Mouse (Mus musculus): ENCODE data around the gene Zfp706. TPM values are rescaled to one million over a fixed set of nuclear protein-coding genes. Genes with fewer than 3 reads are reported as not detected.

Zfp706 gene
- polyA plus RNA-seq, 1 experiment from 2014 or later = 379 TPM

DNA sequence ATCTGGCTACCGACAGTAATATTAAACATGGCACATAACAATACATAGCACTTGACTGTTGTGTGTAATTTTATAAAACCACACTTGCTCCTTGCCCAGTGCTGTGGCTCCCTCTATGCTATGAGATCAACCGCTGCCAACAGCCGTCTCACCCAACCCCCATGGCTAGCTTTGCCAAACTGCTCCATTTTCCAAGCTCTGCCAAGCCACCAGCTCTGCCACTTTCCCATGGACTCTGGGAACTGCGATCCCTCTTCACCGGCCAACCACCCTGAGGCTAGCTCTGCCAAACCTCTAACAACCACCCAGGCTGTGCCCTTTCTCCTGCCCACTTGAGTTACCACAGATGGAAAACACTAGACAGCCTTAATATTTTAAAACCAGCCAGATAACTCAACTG lies 33.6 kb upstream of the Zfp706 start:
- H3K9me3 ChIP-seq (ENCODE audit: control insufficient read depth, low read length) = no peaks in the 10 kb centered on the region
- DNase-seq (ENCODE audit: low spot score) (peak; percentile 59), ATAC-seq (ENCODE audit: low read depth) (peak; percentile 37; the same call in 1 of the 2 replicates)
- peaks cover 6% of the 10 kb centered on the region; the same call in 1 of the 2 replicates for H3K4me1 ChIP-seq (ENCODE audit: control insufficient read depth, insufficient read depth, low read length)
- H3K9ac ChIP-seq (ENCODE audit: low read depth, low read length) = no peak overlapping the region
- H3K27ac ChIP-seq (replicated peaks; ENCODE audit: low read depth, low read length) = no peak overlapping the region
- H3K4me2 ChIP-seq (ENCODE audit: low read depth, low read length) = no peak overlapping the region
- 80% methylated on average over 5 of the region's 5 CpGs for WGBS
- no peak overlapping the region for H3K4me3 ChIP-seq (ENCODE audit: low read depth, low read length)
- H3K36me3 ChIP-seq (ENCODE audit: control insufficient read depth, insufficient read depth, low read length) = no peaks in the 10 kb centered on the region
- H3K27me3 ChIP-seq (replicated peaks; ENCODE audit: control insufficient read depth, insufficient read depth, low read length) = no peaks in the 10 kb centered on the region

DNA sequence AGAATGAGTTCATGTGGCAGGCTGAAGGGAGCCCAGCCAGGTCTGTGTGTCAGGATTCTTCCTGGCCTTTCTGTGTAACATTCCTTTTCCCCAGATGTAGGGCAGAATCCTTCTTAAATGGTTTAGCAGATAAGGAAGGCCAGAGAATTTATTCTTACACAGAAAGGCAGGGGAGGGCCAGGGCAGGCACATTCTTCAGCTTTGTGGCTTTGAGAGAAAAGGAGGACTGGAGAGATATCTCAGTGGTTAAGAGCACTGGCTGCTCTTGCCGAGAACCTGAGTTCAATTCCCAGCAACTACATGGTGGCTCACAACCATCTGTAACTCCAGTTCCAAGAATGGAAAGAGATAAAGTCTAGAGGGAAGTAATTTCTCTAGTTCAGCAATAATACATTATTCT lies 31.1 kb upstream of the Zfp706 start:
- Histone ChIP-seq H3K27me3 (replicated peaks; ENCODE audit: control insufficient read depth, insufficient read depth, low read length) (no peaks in the 10 kb centered on the region), H3K4me2 (ENCODE audit: low read depth, low read length) (no peak overlapping the region), H3K36me3 (ENCODE audit: control insufficient read depth, insufficient read depth, low read length) (no peaks in the 10 kb centered on the region), H3K9ac (ENCODE audit: low read depth, low read length) (no peak overlapping the region), H3K27ac (replicated peaks; ENCODE audit: low read depth, low read length) (no peak overlapping the region), H3K9me3 (ENCODE audit: control insufficient read depth, low read length) (no peaks in the 10 kb centered on the region), H3K4me3 (ENCODE audit: low read depth, low read length) (no peak overlapping the region), H3K4me1 (ENCODE audit: control insufficient read depth, insufficient read depth, low read length) (peaks cover 6% of the 10 kb centered on the region; the same call in 1 of the 2 replicates)
- 75% methylated on average over 1 of the region's 1 CpGs for WGBS
- no peak for ATAC-seq (ENCODE audit: low read depth)
- no peak for DNase-seq (ENCODE audit: low spot score)

DNA sequence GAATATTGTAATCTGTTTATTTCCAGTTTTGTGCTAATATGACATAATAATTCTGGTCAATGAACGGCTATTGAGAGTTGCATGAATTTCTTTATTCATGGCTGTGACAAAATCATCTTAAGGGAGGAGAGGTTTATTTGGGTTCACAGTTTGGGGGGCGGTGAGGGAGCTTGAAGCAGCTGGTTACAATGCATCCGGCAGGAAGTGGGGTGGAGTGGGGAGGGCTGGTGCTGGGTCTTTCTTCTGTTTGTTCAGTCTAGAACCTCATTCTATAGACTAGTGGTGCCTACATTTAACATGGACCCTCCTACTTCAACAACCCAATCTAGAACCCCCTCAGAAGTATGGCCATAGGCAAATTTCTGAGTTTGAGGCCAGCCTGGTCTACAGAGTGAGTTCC lies 30.1 kb upstream of the Zfp706 start:
- WGBS = 78% methylated on average over 3 of the region's 3 CpGs
- Histone ChIP-seq H3K9me3 (ENCODE audit: control insufficient read depth, low read length) (no peaks in the 10 kb centered on the region), H3K36me3 (ENCODE audit: control insufficient read depth, insufficient read depth, low read length) (no peaks in the 10 kb centered on the region), H3K4me3 (ENCODE audit: low read depth, low read length) (no peak overlapping the region), H3K27ac (replicated peaks; ENCODE audit: low read depth, low read length) (no peak overlapping the region), H3K4me1 (ENCODE audit: control insufficient read depth, insufficient read depth, low read length) (peaks cover 6% of the 10 kb centered on the region; the same call in 1 of the 2 replicates), H3K4me2 (ENCODE audit: low read depth, low read length) (no peak overlapping the region), H3K9ac (ENCODE audit: low read depth, low read length) (no peak overlapping the region), H3K27me3 (replicated peaks; ENCODE audit: control insufficient read depth, insufficient read depth, low read length) (no peaks in the 10 kb centered on the region)
- no peak for ATAC-seq (ENCODE audit: low read depth)
- DNase-seq (ENCODE audit: low spot score) = no peak

- H3K27ac ChIP-seq (replicated peaks; ENCODE audit: low read depth, low read length) = no peak overlapping the region
- DNase-seq (ENCODE audit: low spot score) = peak; percentile 43
- H3K4me1 ChIP-seq (ENCODE audit: control insufficient read depth, insufficient read depth, low read length) = peaks cover 6% of the 10 kb centered on the region
- no peaks in the 10 kb centered on the region for H3K27me3 ChIP-seq (replicated peaks; ENCODE audit: control insufficient read depth, insufficient read depth, low read length)
- WGBS = 35% methylated on average over 7 of the region's 7 CpGs
- no peaks in the 10 kb centered on the region for H3K36me3 ChIP-seq (ENCODE audit: control insufficient read depth, insufficient read depth, low read length)
- ATAC-seq (ENCODE audit: low read depth) = no peak
- H3K4me3 ChIP-seq (ENCODE audit: low read depth, low read length) = no peak overlapping the region
- H3K9me3 ChIP-seq (ENCODE audit: control insufficient read depth, low read length) = no peaks in the 10 kb centered on the region
- H3K9ac ChIP-seq (ENCODE audit: low read depth, low read length) = no peak overlapping the region
- H3K4me2 ChIP-seq (ENCODE audit: low read depth, low read length) = no peak overlapping the region
Observed at GRCm38 (mm10) chr15:37036481-37037156, 29.0 kb upstream of the Zfp706 start.

GRCm38 (mm10) chr15:37034155-37034554 lies 26.6 kb upstream of the Zfp706 start:
- ATAC-seq (ENCODE audit: low read depth) (no peak), DNase-seq (ENCODE audit: low spot score) (no peak)
- no peak overlapping the region for H3K4me3 ChIP-seq (ENCODE audit: low read depth, low read length)
- H3K27ac ChIP-seq (replicated peaks; ENCODE audit: low read depth, low read length) = no peak overlapping the region
- H3K9me3 ChIP-seq (ENCODE audit: control insufficient read depth, low read length) = no peaks in the 10 kb centered on the region
- whole genome bisulfite sequencing = 78% methylated on average over 2 of the region's 2 CpGs
- no peaks in the 10 kb centered on the region for H3K36me3 ChIP-seq (ENCODE audit: control insufficient read depth, insufficient read depth, low read length)
- H3K27me3 ChIP-seq (replicated peaks; ENCODE audit: control insufficient read depth, insufficient read depth, low read length) = no peaks in the 10 kb centered on the region
- no peak overlapping the region for H3K9ac ChIP-seq (ENCODE audit: low read depth, low read length)
- no peak overlapping the region for H3K4me2 ChIP-seq (ENCODE audit: low read depth, low read length)
- peaks cover 6% of the 10 kb centered on the region for H3K4me1 ChIP-seq (ENCODE audit: control insufficient read depth, insufficient read depth, low read length)

DNA sequence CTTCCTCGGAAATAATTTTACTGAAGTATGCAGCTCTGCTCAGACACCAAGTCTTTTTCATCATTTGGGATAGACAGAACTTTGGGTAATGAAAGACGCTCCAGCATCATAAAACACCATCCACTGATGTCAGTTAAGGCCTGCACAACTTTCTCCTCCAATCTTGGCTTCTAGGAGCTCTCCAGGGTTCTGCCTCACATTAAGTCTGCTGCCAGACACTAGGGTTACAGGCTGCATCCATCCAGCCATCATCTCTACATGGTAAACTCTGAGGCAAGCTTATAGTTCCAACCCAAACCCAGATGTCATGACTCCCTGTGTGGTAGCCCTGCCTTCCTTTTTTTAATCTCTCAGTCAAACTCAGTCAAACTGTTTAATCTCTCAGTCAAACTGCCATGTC lies 25.9 kb upstream of the Zfp706 start:
- Histone ChIP-seq H3K9me3 (ENCODE audit: control insufficient read depth, low read length) (no peaks in the 10 kb centered on the region), H3K4me1 (ENCODE audit: control insufficient read depth, insufficient read depth, low read length) (peaks cover 6% of the 10 kb centered on the region), H3K27ac (replicated peaks; ENCODE audit: low read depth, low read length) (no peak overlapping the region), H3K27me3 (replicated peaks; ENCODE audit: control insufficient read depth, insufficient read depth, low read length) (no peaks in the 10 kb centered on the region), H3K9ac (ENCODE audit: low read depth, low read length) (no peak overlapping the region), H3K36me3 (ENCODE audit: control insufficient read depth, insufficient read depth, low read length) (no peaks in the 10 kb centered on the region), H3K4me2 (ENCODE audit: low read depth, low read length) (no peak overlapping the region), H3K4me3 (ENCODE audit: low read depth, low read length) (no peak overlapping the region)
- WGBS = 81% methylated on average over 2 of the region's 2 CpGs
- DNase-seq (ENCODE audit: low spot score) (no peak), ATAC-seq (ENCODE audit: low read depth) (no peak)

GRCm38 (mm10) chr15:37031334-37032150 lies 24.0 kb upstream of the Zfp706 start:
- Histone ChIP-seq H3K36me3 (ENCODE audit: control insufficient read depth, insufficient read depth, low read length) (no peaks in the 10 kb centered on the region), H3K9ac (ENCODE audit: low read depth, low read length) (no peak overlapping the region), H3K9me3 (ENCODE audit: control insufficient read depth, low read length) (no peaks in the 10 kb centered on the region), H3K4me3 (ENCODE audit: low read depth, low read length) (no peak overlapping the region), H3K27me3 (replicated peaks; ENCODE audit: control insufficient read depth, insufficient read depth, low read length) (no peaks in the 10 kb centered on the region), H3K4me2 (ENCODE audit: low read depth, low read length) (no peak overlapping the region), H3K4me1 (ENCODE audit: control insufficient read depth, insufficient read depth, low read length) (peaks cover 4% of the 10 kb centered on the region), H3K27ac (replicated peaks; ENCODE audit: low read depth, low read length) (no peak overlapping the region; the same call in 1 of the 2 replicates)
- peak; percentile 70; the same call in 1 of the 2 replicates for ATAC-seq (ENCODE audit: low read depth)
- 26% methylated on average over 6 of the region's 6 CpGs for WGBS
- peak; percentile 50 for DNase-seq (ENCODE audit: low spot score)

DNA sequence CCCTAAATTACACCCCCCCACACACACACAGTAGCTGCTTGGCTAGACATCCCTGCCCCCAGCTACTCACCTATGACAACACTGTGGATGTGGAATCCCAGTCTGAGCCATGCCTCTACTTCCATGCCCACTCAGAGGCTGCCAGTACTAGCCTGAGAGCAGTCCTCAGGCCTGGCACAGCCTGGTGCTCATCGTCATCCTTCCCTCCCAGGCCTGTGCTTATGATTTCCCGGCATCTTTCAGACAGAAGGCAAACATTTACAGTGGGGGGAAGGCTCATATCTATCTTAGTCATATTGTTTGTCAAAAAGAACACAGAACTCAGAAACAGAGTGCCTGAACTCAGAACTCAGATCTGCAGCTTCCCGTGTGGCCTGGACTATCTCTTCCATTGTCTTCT lies 23.4 kb upstream of the Zfp706 start:
- Histone ChIP-seq H3K27ac (replicated peaks; ENCODE audit: low read depth, low read length) (no peak overlapping the region; the same call in 1 of the 2 replicates), H3K4me1 (ENCODE audit: control insufficient read depth, insufficient read depth, low read length) (no peaks in the 10 kb centered on the region; the same call in 1 of the 2 replicates), H3K4me3 (ENCODE audit: low read depth, low read length) (no peak overlapping the region), H3K9me3 (ENCODE audit: control insufficient read depth, low read length) (no peaks in the 10 kb centered on the region), H3K27me3 (replicated peaks; ENCODE audit: control insufficient read depth, insufficient read depth, low read length) (no peaks in the 10 kb centered on the region), H3K4me2 (ENCODE audit: low read depth, low read length) (no peak overlapping the region), H3K9ac (ENCODE audit: low read depth, low read length) (no peak overlapping the region), H3K36me3 (ENCODE audit: control insufficient read depth, insufficient read depth, low read length) (no peaks in the 10 kb centered on the region)
- no peak for ATAC-seq (ENCODE audit: low read depth)
- WGBS = 79% methylated on average over 3 of the region's 3 CpGs
- DNase-seq (ENCODE audit: low spot score) = no peak

All from embryonic facial prominence, embryonic 14.5 days (tissue).